Mouse (Mus musculus) 416B (cell line): ENCODE measurements at regions not wholly inside any gene's neighbourhood (a gene's known extent, or its start where the extent isn't known, plus 50 kb on each side); places are given as distances from the start of the nearest gene placed in this dataset.
A peak's percentile ranks its signal among the peaks of the same experiment; 100 is the strongest.

Experiments used
- DNase-seq: peaks from one replicate; pipeline ENCODE4 v3.0.0; 2011; ENCODE audit warnings: low read depth

GRCm38 (mm10) chr3:35318348-35318747, 435.6 kb upstream of the Atp11b start:
- DNase-seq = no peak

- DNase-seq = no peak
These were observed 433.0 kb upstream of the Atp11b start for GRCm38 (mm10) chr3:35320844-35321393.

- no peak for DNase-seq
These were observed 431.9 kb upstream of the Atp11b start for GRCm38 (mm10) chr3:35321991-35322390.

GRCm38 (mm10) chr3:35322899-35323298, 431.0 kb upstream of the Atp11b start:
- DNase-seq = no peak

GRCm38 (mm10) chr3:35323450-35324077, 430.3 kb upstream of the Atp11b start:
- peak; percentile 1 for DNase-seq

GRCm38 (mm10) chr3:35324186-35324585, 429.7 kb upstream of the Atp11b start:
- DNase-seq = no peak

- no peak for DNase-seq
These were observed 421.2 kb upstream of the Atp11b start for GRCm38 (mm10) chr3:35332534-35333272.

GRCm38 (mm10) chr3:35334017-35334416, 419.9 kb upstream of the Atp11b start:
- no peak for DNase-seq

- DNase-seq = no peak
These were observed 419.4 kb upstream of the Atp11b start for GRCm38 (mm10) chr3:35334546-35334945.

- no peak for DNase-seq
These were observed 418.1 kb upstream of the Atp11b start for GRCm38 (mm10) chr3:35335837-35336236.

- DNase-seq = no peak
These were observed 413.4 kb upstream of the Atp11b start for GRCm38 (mm10) chr3:35340525-35340924.

- DNase-seq = no peak
These were observed 412.7 kb upstream of the Atp11b start for GRCm38 (mm10) chr3:35340935-35341800.

- no peak for DNase-seq
These were observed 412.1 kb upstream of the Atp11b start for GRCm38 (mm10) chr3:35341840-35342239.

GRCm38 (mm10) chr3:35342584-35342983, 411.3 kb upstream of the Atp11b start:
- DNase-seq = no peak

GRCm38 (mm10) chr3:35343936-35344335, 410.0 kb upstream of the Atp11b start:
- no peak for DNase-seq

- no peak for DNase-seq
These were observed 404.8 kb upstream of the Atp11b start for GRCm38 (mm10) chr3:35349114-35349513.

- no peak for DNase-seq
These were observed 400.5 kb upstream of the Atp11b start for GRCm38 (mm10) chr3:35353442-35353841.

- no peak for DNase-seq
These were observed 400.0 kb upstream of the Atp11b start for GRCm38 (mm10) chr3:35353920-35354319.

- DNase-seq = no peak
These were observed 399.6 kb upstream of the Atp11b start for GRCm38 (mm10) chr3:35354356-35354755.

GRCm38 (mm10) chr3:35357111-35357510, 396.8 kb upstream of the Atp11b start:
- DNase-seq = no peak

GRCm38 (mm10) chr3:35358541-35358940, 395.4 kb upstream of the Atp11b start:
- no peak for DNase-seq

GRCm38 (mm10) chr3:35359288-35359687, 394.6 kb upstream of the Atp11b start:
- no peak for DNase-seq
